Mouse (Mus musculus) G1E-ER4 (cell line): ENCODE results near the gene Cbx4. TPM values are rescaled to one million over a fixed set of nuclear protein-coding genes. Genes with fewer than 3 reads are reported as not detected.

Experiments used
- GATA1 ChIP-seq: IDR thresholded peaks from one replicate; pipeline ENCODE4 v1.8.0; 2012; ENCODE audit warnings: low read length, inconsistent platforms
- polyA plus RNA-seq: library from polyadenylated mRNA; stranded (reverse); fragments of >175 nt; gene quantifications from 2 replicates; pipeline ENCODE4 v1.2.3, GENCODE M21; 2012

The Cbx4 gene
- polyA plus RNA-seq: not detected in 2 replicates

DNA sequence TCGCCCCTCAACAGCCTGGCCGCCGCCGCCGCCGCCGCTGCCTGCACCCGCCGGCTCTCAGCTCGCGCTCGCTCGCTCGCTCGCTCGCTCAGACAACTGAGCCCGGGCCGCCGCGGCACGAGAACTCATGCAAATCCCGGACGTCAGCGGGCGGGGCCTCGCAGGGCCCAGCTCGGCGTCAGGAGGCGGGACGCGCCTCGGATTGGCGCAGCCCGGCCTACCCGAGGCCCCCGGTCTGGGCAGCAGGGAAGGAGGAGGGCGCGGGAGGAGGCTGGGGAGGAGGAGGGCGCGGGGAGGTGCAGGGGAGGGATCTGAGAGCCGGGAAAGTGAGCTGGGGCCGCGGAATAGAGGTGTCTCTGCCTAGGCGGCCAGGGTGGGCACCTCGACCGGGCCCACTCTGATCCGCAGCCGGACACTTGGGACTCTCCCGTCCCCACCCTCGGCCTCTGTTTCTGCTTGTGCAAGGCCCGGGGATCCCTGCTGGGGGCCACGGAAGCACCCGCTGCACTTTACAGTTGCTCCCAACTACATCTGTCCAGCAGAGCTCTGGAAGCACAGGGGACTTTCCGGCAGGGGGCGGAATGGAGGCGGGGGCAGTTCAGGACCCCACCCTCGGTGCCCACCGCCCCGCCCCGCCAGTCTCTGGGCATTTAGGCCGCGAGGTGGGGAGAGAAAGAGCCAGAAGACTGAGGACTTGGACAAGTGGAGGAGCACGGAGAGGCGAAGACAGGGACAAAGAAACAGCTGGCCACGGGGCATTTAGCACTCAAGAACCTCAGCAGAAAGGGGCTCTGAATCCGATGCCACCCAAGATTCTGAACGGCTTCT lies at the start of gene Cbx4:
Gene Cbx4 (minus strand): TSS at position 78 of the 828 bp plus-strand sequence.
- TF ChIP-seq GATA1: no peak

GRCm38 (mm10) chr11:119134586-119134985 lies 48.6 kb upstream of the Cbx4 start:
- no peak for TF ChIP-seq GATA1

DNA sequence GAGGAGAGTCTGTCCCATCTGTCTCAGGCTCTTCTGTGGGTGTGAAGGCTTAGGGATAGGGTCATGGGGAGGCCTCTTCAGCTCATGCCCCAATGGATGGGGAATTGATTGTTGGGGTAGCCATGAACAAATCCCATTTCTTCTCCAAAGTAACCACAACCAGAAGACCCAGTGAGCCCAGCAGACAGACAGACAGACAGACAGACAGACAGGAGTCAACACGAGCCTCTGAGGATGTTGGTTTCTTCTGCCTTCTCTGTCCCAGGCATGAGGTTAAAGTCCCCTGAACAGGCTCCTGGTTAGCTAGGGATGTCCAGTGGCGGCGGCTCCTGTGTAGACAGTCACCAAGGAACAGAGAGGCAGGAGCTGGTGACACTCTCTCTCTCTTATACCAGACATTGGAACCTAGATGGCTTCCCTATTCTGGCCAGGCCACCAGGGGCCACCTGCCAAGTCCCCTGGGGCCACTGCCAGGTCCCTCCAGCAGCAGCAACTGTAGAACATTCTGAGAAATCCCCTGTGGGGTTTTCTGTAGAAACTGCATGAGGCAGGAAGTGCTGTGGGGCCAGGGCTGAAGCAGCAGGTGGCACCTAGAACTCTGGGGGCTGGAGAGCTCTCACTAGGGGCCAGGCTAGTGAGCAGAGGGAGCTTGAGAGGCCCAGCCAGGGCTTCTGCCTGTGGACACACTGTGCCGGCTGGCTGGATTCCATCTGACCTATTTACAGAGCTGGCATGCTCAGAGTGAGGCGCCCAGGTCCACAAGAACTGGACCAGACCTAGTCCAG lies 47.6 kb upstream of the Cbx4 start:
- no peak for TF ChIP-seq GATA1

DNA sequence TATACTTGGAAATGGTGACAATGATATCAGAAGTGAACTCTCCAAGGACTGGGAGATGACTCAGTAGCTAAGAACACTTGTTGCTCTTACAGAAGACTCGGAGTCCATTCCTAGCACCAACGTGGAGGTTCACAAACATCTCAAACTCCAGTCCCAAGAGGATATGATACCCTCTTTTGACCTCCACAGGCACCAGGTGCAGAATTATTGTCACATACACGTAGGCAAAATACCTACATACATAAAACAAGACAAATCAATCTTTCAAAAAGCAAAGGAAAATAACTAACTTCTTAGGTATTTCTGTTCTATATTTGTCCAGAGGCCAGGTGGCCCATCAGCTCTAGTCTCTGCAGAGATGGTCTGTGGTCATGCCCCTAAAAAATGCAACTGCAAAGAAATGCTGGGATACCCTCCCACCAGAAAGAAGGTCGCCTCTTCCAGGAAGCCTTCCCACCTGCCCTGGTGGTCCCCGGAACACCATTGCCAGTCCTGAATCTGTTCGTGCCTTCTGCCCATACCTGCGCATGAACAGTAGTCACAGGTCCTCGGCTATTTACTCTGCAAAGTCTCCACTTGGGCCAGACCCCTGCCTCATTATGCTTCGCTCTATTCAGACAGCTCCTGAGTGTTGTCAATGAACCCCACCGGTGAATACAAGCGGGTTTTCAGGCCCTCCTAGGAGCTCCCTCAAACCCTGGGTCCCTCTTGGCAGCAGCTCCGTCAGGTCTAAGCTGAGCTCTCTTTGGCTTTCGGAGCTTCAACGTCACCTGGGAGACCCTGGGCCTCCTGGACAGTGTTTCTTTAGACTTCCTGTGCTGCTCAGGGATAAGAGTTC lies 46.4 kb upstream of the Cbx4 start:
- TF ChIP-seq GATA1: no peak

- TF ChIP-seq GATA1: no peak
Observed at GRCm38 (mm10) chr11:119130081-119130765, 44.2 kb upstream of the Cbx4 start.

DNA sequence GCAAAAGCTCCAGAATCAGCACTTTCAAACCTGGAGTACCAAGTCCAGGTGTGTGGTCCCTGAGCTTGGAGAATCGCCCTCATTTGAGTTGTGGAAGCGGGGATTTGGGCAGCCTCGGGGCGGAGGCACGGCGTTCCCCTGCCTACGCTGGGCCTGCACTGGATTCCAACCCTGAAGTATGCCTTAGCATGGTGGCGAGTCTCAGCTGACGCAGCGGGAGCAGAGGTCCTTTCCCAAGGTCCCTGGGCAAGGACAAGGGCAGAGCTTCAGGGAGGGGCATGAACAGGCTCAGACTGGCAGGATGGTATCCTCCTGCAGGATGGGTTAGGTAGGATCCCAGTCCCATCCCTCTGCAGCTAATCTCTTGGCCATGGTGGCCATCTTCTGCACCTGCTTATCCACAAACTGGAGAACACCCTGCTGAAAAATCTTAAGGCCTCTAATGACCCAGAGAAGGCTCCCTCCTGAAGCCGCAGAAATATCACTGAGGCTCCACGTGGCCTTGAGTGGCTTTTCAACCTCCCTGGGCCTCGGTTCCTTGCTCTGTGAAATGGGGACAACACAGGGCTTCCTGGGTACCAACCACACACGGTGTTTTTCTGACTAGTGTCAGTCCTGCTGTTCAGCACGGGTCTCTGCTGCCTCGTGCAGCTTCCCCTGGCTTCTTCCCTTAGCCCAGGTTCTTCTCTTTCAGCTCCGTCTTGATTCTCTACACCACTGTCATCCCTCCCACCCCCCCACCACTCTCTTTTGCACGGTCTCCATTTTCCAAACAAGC lies 43.4 kb upstream of the Cbx4 start:
- TF ChIP-seq GATA1: no peak

DNA sequence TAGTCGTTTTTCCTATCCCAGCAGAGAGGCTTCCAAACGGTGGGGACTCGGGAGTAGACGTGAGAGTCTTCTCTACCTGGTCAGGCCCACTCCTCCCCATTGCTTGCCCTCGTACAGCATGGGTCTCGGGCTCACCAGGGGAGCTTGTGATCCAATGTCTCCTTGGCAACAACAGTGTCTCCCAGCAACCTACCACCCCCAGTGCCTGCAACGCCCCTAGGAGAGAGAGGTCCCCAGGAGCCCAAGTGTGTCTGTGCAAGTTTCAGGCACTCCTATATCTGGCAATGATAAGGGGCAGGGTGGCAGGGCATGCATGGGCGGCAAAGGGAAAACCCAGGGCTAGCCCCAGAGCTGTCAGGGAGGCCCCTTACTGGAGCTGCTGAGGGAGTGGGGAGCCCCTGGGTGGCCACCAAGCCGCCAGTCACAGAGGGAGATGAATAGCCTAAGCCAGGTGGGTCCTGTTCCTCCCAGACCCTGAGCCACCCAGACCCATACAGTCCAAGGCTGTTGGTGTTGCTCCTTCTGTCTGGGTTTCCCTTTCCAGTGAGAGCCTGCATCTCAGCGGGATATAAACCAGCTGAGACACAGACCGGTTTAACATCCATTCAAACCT lies 42.8 kb upstream of the Cbx4 start:
- no peak for TF ChIP-seq GATA1

GRCm38 (mm10) chr11:119127686-119128473 lies 41.9 kb upstream of the Cbx4 start:
- TF ChIP-seq GATA1: no peak

- TF ChIP-seq GATA1: no peak
Observed at GRCm38 (mm10) chr11:119127147-119127546, 41.1 kb upstream of the Cbx4 start.

DNA sequence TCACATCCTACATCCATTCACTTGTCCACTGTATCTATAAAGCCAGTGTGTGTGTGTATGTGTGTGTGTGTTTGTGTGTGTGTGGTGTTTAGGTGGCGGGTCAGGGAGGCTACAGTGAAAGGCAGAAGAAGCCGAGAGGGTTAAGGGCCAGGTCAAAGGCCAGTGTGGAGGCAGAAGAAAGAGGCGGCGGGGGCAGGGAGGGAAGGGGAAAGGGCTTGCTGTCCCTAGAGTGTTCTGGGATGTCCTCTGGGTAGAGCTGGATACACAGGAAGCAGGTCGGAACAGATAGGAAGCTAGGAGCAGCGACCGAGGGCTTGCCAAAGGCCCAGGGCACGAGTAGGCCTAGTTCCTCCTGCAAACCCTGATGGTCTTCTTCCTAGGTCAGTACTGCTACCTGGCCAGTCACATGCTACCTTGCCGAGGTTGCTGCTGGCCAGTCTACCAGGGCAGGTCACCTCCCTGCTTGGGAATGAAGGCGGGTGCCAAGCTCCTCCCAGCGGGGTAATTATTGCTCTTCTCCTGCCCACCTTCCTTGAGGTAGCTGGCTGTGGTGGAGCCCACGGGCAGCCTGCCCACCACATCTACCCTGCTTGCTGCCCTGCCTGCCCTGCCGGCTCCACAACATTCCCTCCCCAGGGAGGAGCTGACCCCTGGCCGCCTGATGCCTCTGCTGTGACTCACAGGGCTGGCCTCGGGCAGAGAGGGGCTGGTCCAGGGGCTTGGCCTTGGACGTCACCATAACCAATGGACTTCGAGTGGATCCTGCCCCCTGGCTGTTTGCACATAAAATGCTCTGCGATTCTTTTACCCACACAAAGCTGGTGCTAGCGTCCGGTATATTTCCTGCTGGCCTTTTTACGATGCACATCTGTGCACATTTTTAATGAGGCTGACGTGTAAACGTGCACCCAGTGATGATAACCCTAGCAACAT lies 40.2 kb upstream of the Cbx4 start:
- no peak for TF ChIP-seq GATA1

- no peak for TF ChIP-seq GATA1
Observed at GRCm38 (mm10) chr11:119124536-119124935, 38.5 kb upstream of the Cbx4 start.
